Mouse (Mus musculus) hindbrain, embryonic 11.5 days (tissue): Measurements from ENCODE around the gene Lsamp. TPM values are rescaled to one million over a fixed set of nuclear protein-coding genes. Genes with fewer than 3 reads are reported as not detected.

Experiments used
- ATAC-seq: fragments of 200-750 bp; cut with Nextera tagmentation; 2 replicates; pipeline ENCODE4 v1.8.0; 2017; ENCODE audit warnings: mild to moderate bottlenecking, moderate TSS enrichment, moderate library complexity; ENCODE audit not compliant: low FRiP score
- DNase-seq: peaks from one replicate; pipeline ENCODE4 v3.0.0-alpha.2; 2015; ENCODE audit warnings: low spot score
- H3K27ac ChIP-seq: fragments of 300-500 bp; sonication (generic); 2 replicates; pipeline ENCODE4 v1.5.1; 2014; ENCODE audit warnings: mild to moderate bottlenecking, low read depth, low read length
- H3K27me3 ChIP-seq: fragments of 300-500 bp; sonication (generic); 2 replicates; pipeline ENCODE4 v1.6.1; 2014; ENCODE audit warnings: mild to moderate bottlenecking, low read length, moderate library complexity, mixed read lengths; ENCODE audit not compliant: control insufficient read depth, insufficient read depth
- H3K36me3 ChIP-seq: fragments of 300-500 bp; sonication (generic); 2 replicates; pipeline ENCODE4 v1.6.1; 2014; ENCODE audit warnings: mild to moderate bottlenecking, low read length, moderate library complexity, mixed read lengths; ENCODE audit not compliant: control insufficient read depth, insufficient read depth
- H3K4me1 ChIP-seq: fragments of 300-500 bp; sonication (generic); replicated peaks from 2 replicates; pipeline ENCODE4 v1.6.1; 2014; ENCODE audit warnings: low read length, mixed read lengths; ENCODE audit not compliant: control insufficient read depth, insufficient read depth
- H3K4me2 ChIP-seq: fragments of 300-500 bp; sonication (generic); replicated peaks from 2 replicates; pipeline ENCODE4 v1.6.1; 2014; ENCODE audit warnings: mild to moderate bottlenecking, low read depth, low read length
- H3K4me3 ChIP-seq: fragments of 300-500 bp; sonication (generic); 2 replicates; pipeline ENCODE4 v1.5.1; 2014; ENCODE audit warnings: low read depth, low read length
- H3K9ac ChIP-seq: fragments of 300-500 bp; sonication (generic); 2 replicates; pipeline ENCODE4 v1.6.1; 2014; ENCODE audit warnings: low read depth, low read length
- H3K9me3 ChIP-seq: fragments of 300-500 bp; sonication (generic); 2 replicates; pipeline ENCODE4 v1.6.1; 2016; ENCODE audit warnings: low read length; ENCODE audit not compliant: control insufficient read depth
- WGBS: fragments of 180-500 bp; shearing (Covaris S2); extraction: QIAGEN DNeasy Blood & Tissue Kit; methylation state at CpG from one replicate; pipeline ENCODE4 v1.1.7; 2014; 5-methylcytosine and 5-hydroxymethylcytosine counted together
- polyA plus RNA-seq: library from polyadenylated mRNA; unstranded; fragments of >200 nt; fragmentation: Nextera tagmentation; extraction: Ambion mirVana; gene quantifications from 2 replicates; pipeline ENCODE4 v1.2.1, GENCODE M21; 2014

Gene Lsamp
- polyA plus RNA-seq, 1 experiment from 2014 or later = 16.3 TPM

DNA sequence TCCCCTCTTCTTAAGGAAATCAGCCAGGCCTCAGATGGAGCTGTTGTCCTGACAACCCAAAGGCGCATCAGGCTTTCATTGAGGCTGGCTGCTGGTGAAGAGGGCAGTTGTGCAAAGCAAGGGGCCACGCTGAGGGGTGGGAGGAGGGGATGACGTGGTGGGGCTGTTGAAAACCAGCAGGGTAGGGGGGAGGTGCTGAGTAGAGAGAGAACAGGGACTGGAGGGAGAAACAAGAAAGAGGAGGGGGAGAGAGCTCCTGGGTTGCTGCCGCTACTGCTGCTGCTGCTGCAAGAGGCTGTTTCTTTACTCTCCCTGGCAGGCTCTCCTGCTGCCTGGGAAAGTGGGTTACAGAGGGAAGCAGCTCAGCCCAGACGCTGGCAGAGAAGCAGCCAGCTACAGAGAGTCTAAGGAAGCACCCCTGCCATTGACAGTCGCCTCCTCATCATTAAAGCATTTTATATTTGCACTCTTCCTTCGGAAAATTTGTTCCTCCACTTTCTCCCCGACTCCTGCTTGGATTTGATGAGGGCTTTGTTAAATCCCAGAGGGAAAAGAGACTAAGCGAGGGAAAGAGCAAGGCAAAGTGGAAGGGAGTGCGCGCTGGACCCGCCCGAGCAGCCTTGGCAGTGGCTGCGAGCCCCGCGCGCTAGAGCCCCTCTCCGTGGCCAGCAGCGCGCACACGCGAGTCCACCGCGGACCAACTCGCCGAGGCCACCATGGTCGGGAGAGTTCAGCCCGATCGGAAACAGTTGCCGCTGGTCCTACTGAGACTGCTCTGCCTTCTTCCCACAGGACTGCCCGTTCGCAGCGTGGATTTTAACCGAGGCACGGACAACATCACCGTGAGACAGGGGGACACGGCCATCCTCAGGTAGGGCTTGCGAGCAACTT is 1548.7 kb downstream of the Lsamp start:
- peak; percentile 85 for DNase-seq
- WGBS = 0% methylated on average over 37 of the region's 38 CpGs

DNA sequence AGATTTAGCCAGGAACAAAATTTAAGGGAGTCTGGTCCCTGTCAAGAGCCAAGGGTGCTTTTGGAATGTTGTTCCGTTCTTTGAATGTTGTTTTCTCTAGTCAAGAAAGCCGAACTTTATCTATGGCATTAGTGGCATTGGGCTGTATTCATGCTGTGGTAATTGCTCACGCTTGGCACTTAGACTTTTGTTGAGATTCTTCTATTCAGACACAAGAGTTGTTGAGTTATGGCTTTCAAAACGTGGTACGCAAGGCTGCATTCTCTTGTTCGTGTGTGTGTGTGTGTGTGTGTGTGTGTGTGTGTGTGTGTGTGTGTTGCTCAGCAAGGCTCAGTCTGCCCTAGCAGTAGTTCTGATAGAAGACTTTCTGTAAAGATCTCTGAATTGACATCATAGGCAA is 1549.5 kb downstream of the Lsamp start:
- Histone ChIP-seq H3K36me3 (no peaks in the 10 kb centered on the region), H3K27me3 (no peaks in the 10 kb centered on the region), H3K9me3 (no peaks in the 10 kb centered on the region), H3K4me2 (peak overlapping the region; percentile 77), H3K4me1 (no peaks in the 10 kb centered on the region), H3K9ac (peak overlapping the region; percentile 69), H3K4me3 (peak overlapping the region; percentile 62), H3K27ac (no peak overlapping the region)
- DNase-seq (peak; percentile 29), ATAC-seq (0 out of 2 replicates have a peak, but pooled peaks have one; percentile 0)
- WGBS = 7% methylated on average over 6 of the region's 6 CpGs

More for the DNA sequence above, 1548.7 kb downstream of the Lsamp start:
- no peaks in the 10 kb centered on the region for H3K27me3 ChIP-seq
- H3K4me2 ChIP-seq = peak overlapping the region; percentile 77
- H3K4me1 ChIP-seq = no peaks in the 10 kb centered on the region
- peak overlapping the region; percentile 62 for H3K4me3 ChIP-seq
- H3K9me3 ChIP-seq = no peaks in the 10 kb centered on the region
- H3K9ac ChIP-seq = peak overlapping the region; percentile 69
- H3K36me3 ChIP-seq = no peaks in the 10 kb centered on the region
- ATAC-seq = peak; percentile 98
- peak overlapping the region; percentile 79 for H3K27ac ChIP-seq

DNA sequence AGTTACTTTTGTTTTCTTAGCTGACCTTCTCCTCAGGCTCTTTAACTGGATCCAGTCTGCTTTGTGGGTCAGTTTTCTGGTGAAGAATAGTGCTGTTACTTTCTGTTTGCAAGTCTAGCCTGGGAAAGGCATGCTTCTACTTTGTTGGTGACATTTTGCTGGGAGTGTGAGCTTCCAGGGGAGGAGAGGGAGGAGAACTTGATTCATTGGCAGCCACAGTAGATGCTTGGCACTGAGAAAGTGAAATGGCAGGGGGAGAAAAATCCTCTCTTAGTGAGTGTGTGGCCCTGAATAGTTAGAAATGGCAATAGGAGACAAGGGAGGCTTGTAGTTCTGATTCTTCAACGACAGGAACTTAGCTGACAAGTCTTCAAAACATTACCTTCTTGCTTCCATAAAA is 1551.6 kb downstream of the Lsamp start:
- DNase-seq (no peak), ATAC-seq (no peak)
- Histone ChIP-seq H3K4me1 (no peaks in the 10 kb centered on the region), H3K9ac (no peak overlapping the region), H3K4me3 (no peak overlapping the region), H3K27me3 (no peaks in the 10 kb centered on the region), H3K36me3 (no peaks in the 10 kb centered on the region), H3K9me3 (no peaks in the 10 kb centered on the region), H3K4me2 (no peak overlapping the region), H3K27ac (no peak overlapping the region)
- WGBS = 90% methylated on average over 1 of the region's 1 CpGs

DNA sequence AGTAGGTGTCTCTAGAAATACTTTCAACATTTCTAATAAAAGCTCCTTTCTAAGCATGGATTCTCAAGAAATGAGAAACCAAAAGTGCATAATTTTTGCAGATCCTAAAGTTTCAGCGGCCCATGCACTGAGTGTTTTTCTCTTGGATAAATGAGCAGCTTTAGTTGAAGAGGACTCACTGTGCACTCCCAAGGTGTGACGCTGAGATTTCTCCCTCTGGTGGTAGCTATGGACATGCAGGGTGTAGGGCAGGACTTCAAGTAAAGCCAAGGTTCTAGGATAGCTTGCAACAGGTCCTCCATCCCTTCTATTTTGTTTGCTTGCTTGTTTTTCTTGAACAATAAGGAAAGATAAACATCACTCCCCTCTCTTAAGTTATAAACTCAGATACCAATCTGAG is 1558.5 kb downstream of the Lsamp start:
- ATAC-seq (no peak), DNase-seq (no peak)
- Histone ChIP-seq H3K4me1 (no peaks in the 10 kb centered on the region), H3K36me3 (no peaks in the 10 kb centered on the region), H3K9me3 (no peaks in the 10 kb centered on the region), H3K9ac (no peak overlapping the region), H3K4me2 (no peak overlapping the region), H3K27ac (no peak overlapping the region), H3K27me3 (no peaks in the 10 kb centered on the region), H3K4me3 (no peak overlapping the region)
- 39% methylated on average over 2 of the region's 2 CpGs for WGBS

DNA sequence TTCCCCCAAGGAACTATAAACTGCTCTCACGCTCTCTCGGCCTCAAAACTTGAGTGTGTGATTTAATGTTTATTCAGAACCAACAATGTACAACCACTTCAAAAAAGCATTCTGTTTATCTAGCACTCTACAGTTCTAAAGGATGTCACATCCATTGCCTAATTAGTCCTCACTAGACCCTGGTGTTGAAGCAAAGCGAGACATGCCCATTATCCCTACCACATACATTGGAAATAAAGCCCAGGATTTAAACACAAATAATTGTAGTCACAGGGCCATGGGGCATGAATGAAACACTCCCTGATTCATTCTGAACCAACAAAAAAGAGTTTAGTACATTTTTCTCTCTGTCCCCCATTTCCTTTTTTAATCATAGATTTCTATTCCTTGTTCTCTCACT is 1567.0 kb downstream of the Lsamp start:
- 72% methylated on average over 3 of the region's 3 CpGs for WGBS
- H3K27me3 ChIP-seq = no peaks in the 10 kb centered on the region
- no peak overlapping the region for H3K4me2 ChIP-seq
- H3K9me3 ChIP-seq = no peaks in the 10 kb centered on the region
- H3K27ac ChIP-seq = no peak overlapping the region
- no peak for DNase-seq
- no peak overlapping the region for H3K4me3 ChIP-seq
- H3K36me3 ChIP-seq = no peaks in the 10 kb centered on the region
- no peak for ATAC-seq
- H3K4me1 ChIP-seq = 0 out of 2 replicates have a peak, but pooled peaks cover 4% of the 10 kb centered on the region
- no peak overlapping the region for H3K9ac ChIP-seq

DNA sequence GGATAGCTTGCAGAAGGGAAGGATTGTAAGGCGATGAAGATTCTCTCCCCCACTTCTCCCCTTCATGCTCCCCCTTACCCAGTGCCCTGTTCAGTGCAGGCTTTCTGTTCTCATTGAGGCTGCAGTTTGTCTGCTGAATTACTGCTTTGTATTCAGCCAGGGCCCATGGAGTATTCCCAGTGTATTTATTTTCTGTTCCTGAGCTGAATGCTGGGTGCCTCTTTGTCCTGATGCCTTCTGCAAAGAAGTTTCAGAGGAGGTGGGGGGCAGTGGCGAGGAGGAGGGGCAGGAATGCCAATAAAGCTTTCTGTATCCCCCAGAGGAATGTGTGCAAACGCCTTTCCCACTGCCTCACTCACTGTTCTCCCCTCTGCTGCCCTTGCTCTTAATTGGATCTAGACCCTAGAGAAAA is 1567.7 kb downstream of the Lsamp start:
- Histone ChIP-seq H3K9ac (no peak overlapping the region), H3K27ac (peak overlapping the region; percentile 58), H3K4me3 (no peak overlapping the region), H3K4me2 (no peak overlapping the region), H3K36me3 (no peaks in the 10 kb centered on the region), H3K27me3 (no peaks in the 10 kb centered on the region), H3K9me3 (no peaks in the 10 kb centered on the region), H3K4me1 (0 out of 2 replicates have a peak, but pooled peaks cover 4% of the 10 kb centered on the region)
- ATAC-seq (peak; percentile 87), DNase-seq (peak; percentile 57)
- 1% methylated on average over 3 of the region's 3 CpGs for WGBS

DNA sequence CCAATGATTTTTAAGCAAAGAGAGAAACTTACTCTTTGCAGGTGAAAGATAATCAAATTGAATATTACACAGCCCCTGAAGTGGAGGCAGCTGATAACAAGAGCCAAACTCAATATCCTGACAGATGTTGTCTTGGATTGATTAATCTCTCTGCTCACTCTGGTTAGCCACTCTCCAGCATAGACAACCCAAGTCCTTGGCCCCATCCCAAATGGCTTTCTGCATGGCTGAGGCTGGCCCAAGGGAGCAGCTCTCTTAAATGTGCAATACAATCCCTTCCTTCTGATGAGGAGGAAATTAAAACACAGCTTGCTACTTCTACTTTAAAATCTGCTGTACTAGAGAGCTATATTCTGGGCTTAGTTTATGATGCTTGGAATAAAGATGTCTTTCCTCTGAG is 1572.9 kb downstream of the Lsamp start:
- no peaks in the 10 kb centered on the region for H3K36me3 ChIP-seq

DNA sequence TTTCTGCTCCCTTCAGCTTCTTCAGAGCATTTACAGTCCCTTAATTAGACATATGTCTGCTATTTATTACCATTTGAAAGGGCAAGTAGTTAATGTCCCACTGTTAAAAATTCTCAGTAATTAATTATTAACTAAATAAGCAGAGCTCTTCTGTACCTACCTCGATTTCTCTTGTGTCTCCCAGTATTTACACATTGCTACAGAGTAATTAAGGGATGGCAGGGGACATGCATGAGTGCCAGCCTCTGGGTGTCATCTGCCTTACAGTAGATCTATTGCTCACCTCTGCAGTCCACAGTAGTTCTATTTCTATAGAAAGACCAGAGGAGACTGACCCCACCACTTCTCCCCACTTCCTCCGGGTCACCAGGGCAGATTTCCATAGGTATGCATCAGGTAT is 1581.1 kb downstream of the Lsamp start:
- Histone ChIP-seq H3K4me1 (no peaks in the 10 kb centered on the region), H3K36me3 (no peaks in the 10 kb centered on the region), H3K9ac (no peak overlapping the region), H3K4me3 (no peak overlapping the region), H3K9me3 (no peaks in the 10 kb centered on the region), H3K4me2 (no peak overlapping the region), H3K27ac (no peak overlapping the region), H3K27me3 (no peaks in the 10 kb centered on the region)
- ATAC-seq (no peak), DNase-seq (no peak)
- 69% methylated on average over 2 of the region's 2 CpGs for WGBS

More for the DNA sequence above, 1572.9 kb downstream of the Lsamp start:
- Histone ChIP-seq H3K4me1 (no peaks in the 10 kb centered on the region), H3K9ac (no peak overlapping the region), H3K4me2 (no peak overlapping the region), H3K9me3 (no peaks in the 10 kb centered on the region), H3K27ac (no peak overlapping the region), H3K4me3 (no peak overlapping the region), H3K27me3 (no peaks in the 10 kb centered on the region)
- no peak for ATAC-seq
- DNase-seq = no peak
